Mouse (Mus musculus) intestine, embryonic 16.5 days (tissue): ENCODE data around the gene Gimap1. TPM values are rescaled to one million over a fixed set of nuclear protein-coding genes. Genes with fewer than 3 reads are reported as not detected.

ENCODE experiments used
- ATAC-seq: fragments of 200-750 bp; cut with Nextera tagmentation; 2 replicates; pipeline ENCODE4 v1.8.0; 2017; ENCODE audit warnings: moderate TSS enrichment, moderate library complexity
- H3K27ac ChIP-seq: fragments of 300-500 bp; sonication (generic); 2 replicates; pipeline ENCODE4 v1.5.1; 2014; ENCODE audit warnings: mild to moderate bottlenecking, low read length
- H3K27me3 ChIP-seq: fragments of 300-500 bp; sonication (generic); replicated peaks from 2 replicates; pipeline ENCODE4 v1.6.1; 2014; ENCODE audit warnings: low read length, control low read depth, mixed read lengths; ENCODE audit not compliant: control insufficient read depth, insufficient read depth
- H3K36me3 ChIP-seq: fragments of 300-500 bp; sonication (generic); 2 replicates; pipeline ENCODE4 v1.6.1; 2014; ENCODE audit warnings: low read length, control low read depth; ENCODE audit not compliant: control insufficient read depth, insufficient read depth
- H3K4me1 ChIP-seq: fragments of 300-500 bp; sonication (generic); 2 replicates; pipeline ENCODE4 v1.6.1; 2014; ENCODE audit warnings: low read length, control low read depth, mixed read lengths; ENCODE audit not compliant: control insufficient read depth, insufficient read depth
- H3K4me2 ChIP-seq: fragments of 300-500 bp; sonication (generic); 2 replicates; pipeline ENCODE4 v1.6.1; 2014; ENCODE audit warnings: low read depth, low read length, control low read depth
- H3K4me3 ChIP-seq: fragments of 300-500 bp; sonication (generic); 2 replicates; pipeline ENCODE4 v1.5.1; 2014; ENCODE audit warnings: mild to moderate bottlenecking, low read length
- H3K9ac ChIP-seq: fragments of 300-500 bp; sonication (generic); 2 replicates; pipeline ENCODE4 v1.6.1; 2014; ENCODE audit warnings: low read depth, low read length
- H3K9me3 ChIP-seq: fragments of 300-500 bp; sonication (generic); 2 replicates; pipeline ENCODE4 v1.6.1; 2016; ENCODE audit warnings: low read length, control low read depth; ENCODE audit not compliant: control insufficient read depth
- WGBS: fragments of 180-500 bp; shearing (Covaris S2); extraction: QIAGEN DNeasy Blood & Tissue Kit; methylation state at CpG from one replicate; pipeline ENCODE4 v1.1.7; 2014; 5-methylcytosine and 5-hydroxymethylcytosine counted together
- polyA plus RNA-seq: library from polyadenylated mRNA; unstranded; fragments of >200 nt; fragmentation: Nextera tagmentation; extraction: Ambion mirVana; gene quantifications from 2 replicates; pipeline ENCODE4 v1.2.1, GENCODE M21; 2015

Gene Gimap1
- polyA plus RNA-seq, 1 experiment from 2014 or later, result 39.1 TPM

DNA sequence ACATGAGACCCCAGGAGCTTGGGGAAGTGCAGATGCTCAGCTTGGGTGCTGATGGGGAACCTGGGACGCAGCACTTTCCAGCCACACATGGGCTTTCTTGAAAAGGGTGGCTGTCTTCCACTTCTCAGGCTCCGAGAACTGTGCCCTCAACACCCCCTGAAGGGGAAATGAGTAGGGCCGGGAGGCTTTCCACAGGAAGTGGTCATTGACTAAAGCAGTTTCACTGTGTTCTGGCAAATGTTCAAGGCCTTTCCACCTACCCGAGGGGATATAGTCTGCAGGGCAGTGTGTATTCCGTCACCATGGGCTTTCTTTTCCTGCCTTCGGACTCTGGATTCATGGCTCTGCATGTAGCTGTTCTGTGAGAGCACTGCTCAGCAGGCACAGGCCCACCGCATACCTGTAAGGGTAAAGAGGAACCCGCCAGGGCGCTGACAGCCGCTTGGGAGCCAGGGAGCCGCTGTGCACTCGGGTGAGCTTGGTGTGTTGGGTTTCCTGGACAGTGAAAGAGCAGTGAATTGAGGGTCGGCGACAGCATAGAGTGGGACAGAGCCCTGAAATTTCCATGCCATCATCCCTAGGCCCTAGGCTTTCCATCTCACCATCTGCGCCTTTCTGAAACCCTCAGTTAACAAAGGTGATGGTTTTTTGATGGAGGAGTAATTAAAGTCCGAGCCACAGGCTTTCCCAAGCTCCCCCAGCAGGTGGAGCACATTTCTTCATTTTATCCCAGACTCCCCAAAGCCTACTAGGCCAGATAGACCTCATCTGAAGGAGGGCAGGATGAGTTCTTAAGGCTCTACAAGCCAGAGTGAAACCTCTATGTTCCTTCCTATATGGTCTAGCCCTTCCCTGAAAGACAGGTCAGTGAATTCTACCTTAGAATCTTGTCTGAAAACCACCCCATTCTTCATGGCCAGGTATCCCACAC is 7.4 kb downstream of the Gimap1 start, which contains the start of gene Gimap5:
Gene Gimap5 (plus strand): TSS at position 239 of the 931 bp plus-strand sequence.
- WGBS, result 49% methylated on average over 16 of the region's 16 CpGs
- H3K9me3 ChIP-seq, result no peaks in the 10 kb centered on the region
- peaks cover 15% of the 10 kb centered on the region for H3K4me1 ChIP-seq
- H3K9ac ChIP-seq, result peak within 1 kb of the TSS; percentile 3; the same call in 1 of the 2 replicates
- H3K4me3 ChIP-seq, result peak within 1 kb of the TSS; percentile 15
- no peaks in the 10 kb centered on the region for H3K27me3 ChIP-seq
- H3K4me2 ChIP-seq, result peak within 1 kb of the TSS; percentile 21
- peak within 1 kb of the TSS; percentile 46 for H3K27ac ChIP-seq
- no peak for ATAC-seq
- no peaks in the 10 kb centered on the region for H3K36me3 ChIP-seq

DNA sequence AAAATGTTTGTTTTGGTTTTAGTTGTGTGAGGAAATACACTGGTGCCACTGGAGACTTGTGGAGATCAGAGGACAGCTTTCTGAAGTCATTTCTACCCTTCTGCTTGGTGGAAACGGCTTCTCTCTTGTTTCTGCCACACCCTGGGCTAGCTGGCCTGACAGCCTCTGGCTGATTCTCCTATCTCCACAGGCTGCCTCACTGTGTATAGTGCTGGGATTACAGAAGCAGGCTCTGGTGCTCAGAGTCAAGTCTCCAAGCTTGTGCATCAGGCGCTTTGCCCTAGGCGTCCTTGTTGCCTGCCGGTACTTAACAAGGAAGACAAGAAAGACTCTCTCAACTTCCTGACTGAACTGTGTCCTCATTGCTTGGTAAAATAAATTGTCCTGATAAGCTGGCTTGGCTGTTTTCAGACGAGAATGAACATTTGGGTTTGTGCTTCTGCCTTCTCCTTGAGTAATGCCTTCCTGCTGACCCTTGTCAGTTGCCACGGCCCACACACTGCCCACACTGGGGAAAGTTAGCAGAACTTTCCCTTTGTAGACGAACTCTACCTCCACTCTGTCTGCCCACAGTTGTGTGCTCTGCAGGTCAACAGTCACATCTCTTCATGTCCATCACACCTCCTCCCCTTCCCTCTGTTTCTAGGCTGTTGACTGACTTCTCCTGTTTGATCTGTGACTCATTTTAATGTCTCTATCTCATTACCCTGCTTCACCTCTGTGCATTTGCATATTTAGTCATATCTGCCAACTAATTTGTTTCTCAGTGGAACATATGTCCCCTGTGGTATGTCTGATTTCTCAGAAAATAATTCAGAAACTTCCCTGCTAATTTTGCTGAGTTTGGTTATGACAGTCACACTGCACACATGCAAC is 8.5 kb downstream of the Gimap1 start:
- ATAC-seq, result peak; percentile 32; the same call in 1 of the 2 replicates
- Histone ChIP-seq H3K9me3 (no peaks in the 10 kb centered on the region), H3K4me2 (peak overlapping the region; percentile 21; the same call in 1 of the 2 replicates), H3K27me3 (no peaks in the 10 kb centered on the region), H3K4me3 (peak overlapping the region; percentile 15; the same call in 1 of the 2 replicates), H3K27ac (peak overlapping the region; percentile 46), H3K36me3 (no peaks in the 10 kb centered on the region), H3K9ac (no peak overlapping the region), H3K4me1 (peaks cover 10% of the 10 kb centered on the region)
- 35% methylated on average over 7 of the region's 7 CpGs for WGBS

- Histone ChIP-seq H3K4me1 (peaks cover 2% of the 10 kb centered on the region; the same call in 1 of the 2 replicates), H3K4me2 (no peak overlapping the region), H3K36me3 (no peaks in the 10 kb centered on the region), H3K9me3 (peaks cover 2% of the 10 kb centered on the region; the same call in 1 of the 2 replicates), H3K4me3 (no peak overlapping the region), H3K27me3 (no peaks in the 10 kb centered on the region), H3K9ac (no peak overlapping the region), H3K27ac (no peak overlapping the region)
- 54% methylated on average over 7 of the region's 7 CpGs for WGBS
- ATAC-seq, result no peak
Observed at GRCm38 (mm10) chr6:48763567-48764270, 24.9 kb downstream of the Gimap1 start.

DNA sequence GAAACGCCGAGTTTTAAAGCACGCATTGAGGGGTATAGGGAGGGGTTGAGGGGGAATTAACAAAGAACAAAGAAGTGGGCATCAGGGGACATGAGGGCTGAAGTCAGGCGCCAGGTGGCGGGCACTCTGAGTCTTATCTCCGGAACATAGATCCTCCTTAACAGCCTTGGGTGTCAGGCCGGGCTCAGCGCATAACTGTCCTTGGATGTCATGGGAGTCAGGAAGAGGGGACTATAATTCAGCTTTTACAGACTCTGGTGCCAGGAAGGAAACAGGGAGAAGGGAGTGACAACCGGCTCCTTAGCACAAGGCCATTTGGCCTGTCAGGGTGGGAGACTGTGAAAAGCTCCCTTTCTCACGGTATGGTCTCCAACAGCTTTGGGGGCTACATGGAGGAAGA is 25.6 kb downstream of the Gimap1 start:
- ATAC-seq, result no peak
- Histone ChIP-seq H3K36me3 (no peaks in the 10 kb centered on the region), H3K27ac (no peak overlapping the region), H3K9me3 (peaks cover 2% of the 10 kb centered on the region; the same call in 1 of the 2 replicates), H3K9ac (no peak overlapping the region), H3K4me2 (no peak overlapping the region), H3K27me3 (no peaks in the 10 kb centered on the region), H3K4me3 (no peak overlapping the region), H3K4me1 (peaks cover 5% of the 10 kb centered on the region; the same call in 1 of the 2 replicates)
- WGBS, result 92% methylated on average over 10 of the region's 10 CpGs

- peaks cover 2% of the 10 kb centered on the region; the same call in 1 of the 2 replicates for H3K9me3 ChIP-seq
- 67% methylated on average over 9 of the region's 9 CpGs for WGBS
- H3K4me3 ChIP-seq, result no peak overlapping the region
- ATAC-seq, result peak; percentile 88
- peaks cover 8% of the 10 kb centered on the region; the same call in 1 of the 2 replicates for H3K4me1 ChIP-seq
- H3K27me3 ChIP-seq, result no peaks in the 10 kb centered on the region
- H3K4me2 ChIP-seq, result no peak overlapping the region
- no peaks in the 10 kb centered on the region for H3K36me3 ChIP-seq
- H3K27ac ChIP-seq, result peak overlapping the region; percentile 0; the same call in 1 of the 2 replicates
- H3K9ac ChIP-seq, result no peak overlapping the region
Observed at GRCm38 (mm10) chr6:48768178-48768869, 29.5 kb downstream of the Gimap1 start.

GRCm38 (mm10) chr6:48768933-48769332 is 30.1 kb downstream of the Gimap1 start:
- Histone ChIP-seq H3K4me3 (no peak overlapping the region), H3K4me1 (peaks cover 8% of the 10 kb centered on the region; the same call in 1 of the 2 replicates), H3K9ac (no peak overlapping the region), H3K27me3 (no peaks in the 10 kb centered on the region), H3K4me2 (no peak overlapping the region), H3K36me3 (no peaks in the 10 kb centered on the region), H3K9me3 (peaks cover 2% of the 10 kb centered on the region; the same call in 1 of the 2 replicates), H3K27ac (peak overlapping the region; percentile 0; the same call in 1 of the 2 replicates)
- 75% methylated on average over 3 of the region's 3 CpGs for WGBS
- ATAC-seq, result no peak

DNA sequence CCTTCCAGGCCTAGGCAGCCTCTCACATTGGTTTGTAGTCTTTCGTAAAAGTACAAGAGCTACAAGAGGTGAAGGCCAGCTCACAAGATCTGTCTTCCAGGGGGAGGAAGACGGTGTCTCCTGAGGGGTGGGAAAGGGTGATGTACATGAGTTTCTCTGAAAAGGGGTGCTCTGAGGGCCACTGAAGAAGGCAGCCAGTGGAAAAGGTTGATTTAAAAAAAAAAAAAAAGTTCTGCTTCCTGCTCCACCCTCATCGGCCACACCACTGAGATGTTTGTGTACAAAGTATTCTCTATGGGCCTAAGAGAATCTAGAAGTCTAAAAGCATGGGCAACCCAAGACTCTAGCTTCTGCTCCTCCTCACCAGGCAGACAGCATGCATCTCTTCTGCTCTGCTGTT is 31.8 kb downstream of the Gimap1 start, which contains the start of gene Gimap3:
Gene Gimap3 (minus strand): TSS at position 156 of the 400 bp plus-strand sequence.
- 90% methylated on average over 3 of the region's 3 CpGs for WGBS

DNA sequence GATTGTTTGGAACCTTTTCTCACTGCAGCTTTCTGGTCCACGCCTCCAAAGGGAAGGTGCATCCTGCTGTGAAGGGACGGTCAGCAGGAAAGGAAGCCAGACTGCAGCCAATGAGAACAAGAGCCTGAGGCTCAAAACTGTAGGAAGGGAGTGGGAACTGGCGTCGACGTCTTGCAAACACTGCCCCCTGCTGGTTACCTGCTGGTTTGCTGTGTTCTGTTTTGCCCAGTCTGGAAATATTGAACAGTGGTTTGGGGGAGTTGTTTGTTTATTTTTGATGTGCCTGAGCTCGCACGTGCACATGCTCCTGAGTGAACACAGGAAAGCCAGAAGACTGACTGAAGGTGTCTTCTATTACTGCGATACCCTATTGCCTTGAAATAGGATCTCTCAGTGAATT is 33.2 kb downstream of the Gimap1 start:
- H3K27me3 ChIP-seq, result no peaks in the 10 kb centered on the region
- ATAC-seq, result 0 out of 2 replicates have a peak, but pooled peaks have one; percentile 50
- H3K4me1 ChIP-seq, result peaks cover 8% of the 10 kb centered on the region; the same call in 1 of the 2 replicates
- H3K27ac ChIP-seq, result no peak overlapping the region
- H3K9ac ChIP-seq, result no peak overlapping the region
- 7% methylated on average over 8 of the region's 8 CpGs for WGBS
- no peak overlapping the region for H3K4me3 ChIP-seq
- H3K9me3 ChIP-seq, result no peaks in the 10 kb centered on the region
- H3K36me3 ChIP-seq, result no peaks in the 10 kb centered on the region
- H3K4me2 ChIP-seq, result no peak overlapping the region

More for the DNA sequence above, 31.8 kb downstream of the Gimap1 start, which contains the start of gene Gimap3:
- Histone ChIP-seq H3K27me3 (no peaks in the 10 kb centered on the region), H3K36me3 (no peaks in the 10 kb centered on the region), H3K27ac (no peak within 1 kb of the TSS), H3K4me3 (no peak within 1 kb of the TSS), H3K4me1 (peaks cover 8% of the 10 kb centered on the region; the same call in 1 of the 2 replicates), H3K4me2 (no peak within 1 kb of the TSS), H3K9me3 (no peaks in the 10 kb centered on the region), H3K9ac (no peak within 1 kb of the TSS)
- ATAC-seq, result no peak
